Mouse (Mus musculus) CH12.LX (cell line): ENCODE data around the gene Bcor. TPM values are rescaled to one million over a fixed set of nuclear protein-coding genes. Genes with fewer than 3 reads are reported as not detected.
A peak's percentile ranks its signal among the peaks of the same experiment; 100 is the strongest.

ENCODE experiments used
- DNase-seq: peaks from one replicate; pipeline ENCODE4 v3.0.0-alpha.2; 2013; ENCODE audit errors: extremely low read depth
- H3K27ac ChIP-seq: 2 replicates; pipeline ENCODE4 v1.5.1; 2012; ENCODE audit warnings: low read depth, mild to moderate bottlenecking, control low read depth, moderate library complexity; ENCODE audit not compliant: insufficient read depth
- H3K27me3 ChIP-seq: replicated peaks from 2 replicates; pipeline ENCODE3; 2012; ENCODE audit warnings: inconsistent platforms
- H3K36me3 ChIP-seq, 2 experiments: replicated peaks in 1 of 2; 2 replicates each; pipeline versions ENCODE3 to v1.6.1; 2012; ENCODE audit warnings: inconsistent platforms in 1 of 2, low read length in 1 of 2, mild to moderate bottlenecking in 1 of 2, mixed read lengths in 1 of 2, moderate library complexity in 1 of 2; ENCODE audit not compliant: control insufficient read depth in 1 of 2, insufficient read depth in 1 of 2
- H3K4me1 ChIP-seq, 2 experiments: 2 replicates each; pipeline ENCODE4 v1.6.1; 2012; ENCODE audit warnings: inconsistent platforms in 1 of 2, moderate library complexity in 1 of 2; ENCODE audit not compliant: insufficient read depth in 2 of 2, control insufficient read depth in 1 of 2
- H3K4me2 ChIP-seq: 2 replicates; pipeline ENCODE4 v1.6.1; 2012; ENCODE audit warnings: low read depth, mild to moderate bottlenecking, control low read depth; ENCODE audit not compliant: poor library complexity, insufficient read depth, severe bottlenecking
- H3K4me3 ChIP-seq, 3 experiments: fragments of 150-350 bp in 1 of 3; sonication (generic) in 1 of 3; replicated peaks in 1 of 3; 2 replicates each; pipeline versions ENCODE3 to v1.5.1; 2011 to 2012; ENCODE audit warnings: low read depth in 2 of 3, low read length in 2 of 3, mild to moderate bottlenecking in 2 of 3, moderate library complexity in 2 of 3, control low read depth in 1 of 3, improper control_type of control experiment in 1 of 3, inconsistent platforms in 1 of 3, mixed read lengths in 1 of 3; ENCODE audit not compliant: poor library complexity in 1 of 3
- H3K79me2 ChIP-seq: replicated peaks from 2 replicates; pipeline ENCODE4 v1.6.1; 2012; ENCODE audit warnings: mild to moderate bottlenecking, moderate library complexity; ENCODE audit not compliant: control insufficient read depth, poor library complexity, insufficient read depth, severe bottlenecking; ENCODE audit errors: extremely low read depth
- H3K9ac ChIP-seq: 2 replicates; pipeline ENCODE4 v1.6.1; 2012; ENCODE audit warnings: low read depth, mild to moderate bottlenecking, control low read depth, moderate library complexity; ENCODE audit not compliant: insufficient read depth
- H3K9me3 ChIP-seq: replicated peaks from 2 replicates; pipeline ENCODE3; 2012; ENCODE audit warnings: low read length, inconsistent platforms, mixed read lengths
- BHLHE40 ChIP-seq: IDR thresholded peaks from 2 replicates; pipeline ENCODE4 v1.6.1; 2011; ENCODE audit warnings: mild to moderate bottlenecking, low read depth, low read length, improper control_type of control experiment
- CHD1 ChIP-seq: IDR thresholded peaks from 2 replicates; pipeline ENCODE4 v1.6.1; 2012; ENCODE audit warnings: low read depth, low read length, improper control_type of control experiment, inconsistent platforms
- CHD2 ChIP-seq: IDR thresholded peaks from 2 replicates; pipeline ENCODE4 v1.6.1; 2011; ENCODE audit warnings: low read length, improper control_type of control experiment
- CTCF ChIP-seq, 2 experiments: IDR thresholded peaks in 1 of 2; conservative IDR thresholded peaks in 1 of 2; 2 replicates each; pipeline ENCODE4 v1.5.1; 2011 to 2012; ENCODE audit warnings: low read depth in 2 of 2, low read length in 2 of 2, improper control_type of control experiment in 1 of 2, inconsistent platforms in 1 of 2, mild to moderate bottlenecking in 1 of 2, moderate library complexity in 1 of 2
- E2F4 ChIP-seq: IDR thresholded peaks from 2 replicates; pipeline ENCODE4 v1.6.1; 2011; ENCODE audit warnings: low read depth, low read length, improper control_type of control experiment; ENCODE audit not compliant: insufficient replicate concordance
- ELF1 ChIP-seq: IDR thresholded peaks from 2 replicates; pipeline ENCODE4 v1.6.1; 2014; ENCODE audit warnings: low read depth, mild to moderate bottlenecking, inconsistent platforms, low read length, improper control_type of control experiment
- EP300 ChIP-seq: IDR thresholded peaks from 2 replicates; pipeline ENCODE4 v1.6.1; 2011; ENCODE audit warnings: low read length, improper control_type of control experiment
- ETS1 ChIP-seq: conservative IDR thresholded peaks from 2 replicates; pipeline ENCODE4 v1.6.1; 2012; ENCODE audit warnings: low read depth, mild to moderate bottlenecking, inconsistent platforms, low read length, improper control_type of control experiment, moderate library complexity
- GABPA ChIP-seq: IDR thresholded peaks from 2 replicates; pipeline ENCODE4 v1.6.1; 2012; ENCODE audit warnings: low read depth, low read length, improper control_type of control experiment, inconsistent platforms; ENCODE audit not compliant: insufficient replicate concordance
- HCFC1 ChIP-seq: IDR thresholded peaks from 2 replicates; pipeline ENCODE4 v1.6.1; 2012; ENCODE audit warnings: low read depth, mild to moderate bottlenecking, inconsistent platforms, low read length, improper control_type of control experiment
- IRF4 ChIP-seq: IDR thresholded peaks from 2 replicates; pipeline ENCODE4 v1.6.1; 2014; ENCODE audit warnings: low read depth, mild to moderate bottlenecking, inconsistent platforms, low read length, improper control_type of control experiment
- JUN ChIP-seq: IDR thresholded peaks from 2 replicates; pipeline ENCODE4 v1.6.1; 2011; ENCODE audit warnings: low read depth, mild to moderate bottlenecking, low read length, improper control_type of control experiment, moderate library complexity; ENCODE audit not compliant: insufficient read depth
- JUND ChIP-seq: conservative IDR thresholded peaks from 2 replicates; pipeline ENCODE4 v1.6.1; 2011; ENCODE audit warnings: low read depth, low read length, improper control_type of control experiment
- KAT2A ChIP-seq: IDR thresholded peaks from 2 replicates; pipeline ENCODE4 v1.6.1; 2012; ENCODE audit warnings: low read length, improper control_type of control experiment, inconsistent platforms; ENCODE audit not compliant: insufficient replicate concordance
- MAFK ChIP-seq: IDR thresholded peaks from 2 replicates; pipeline ENCODE4 v1.6.1; 2011; ENCODE audit warnings: low read length, improper control_type of control experiment; ENCODE audit not compliant: insufficient replicate concordance
- MAX ChIP-seq: IDR thresholded peaks from 2 replicates; pipeline ENCODE4 v1.6.1; 2011; ENCODE audit warnings: low read length, improper control_type of control experiment
- MAZ ChIP-seq: IDR thresholded peaks from 2 replicates; pipeline ENCODE4 v1.6.1; 2012; ENCODE audit warnings: low read depth, mild to moderate bottlenecking, inconsistent platforms, low read length, improper control_type of control experiment, moderate library complexity
- MEF2A ChIP-seq: IDR thresholded peaks from 2 replicates; pipeline ENCODE4 v1.6.1; 2014; ENCODE audit warnings: low read depth, mild to moderate bottlenecking, inconsistent platforms, low read length, improper control_type of control experiment, borderline replicate concordance
- MXI1 ChIP-seq: IDR thresholded peaks from 2 replicates; pipeline ENCODE4 v1.6.1; 2011; ENCODE audit warnings: mild to moderate bottlenecking, low read depth, low read length, improper control_type of control experiment
- MYC ChIP-seq: IDR thresholded peaks from 2 replicates; pipeline ENCODE4 v1.6.1; 2011; ENCODE audit warnings: low read depth, mild to moderate bottlenecking, improper control_type of control experiment, low read length
- NELFE ChIP-seq: IDR thresholded peaks from 2 replicates; pipeline ENCODE4 v1.6.1; 2011; ENCODE audit warnings: low read depth, low read length, improper control_type of control experiment
- NRF1 ChIP-seq: IDR thresholded peaks from 2 replicates; pipeline ENCODE4 v1.6.1; 2014; ENCODE audit warnings: low read depth, mild to moderate bottlenecking, inconsistent platforms, low read length, improper control_type of control experiment, moderate library complexity
- PAX5 ChIP-seq: IDR thresholded peaks from 2 replicates; pipeline ENCODE4 v1.6.1; 2012; ENCODE audit warnings: low read length, inconsistent platforms, mixed read lengths
- POLR2A ChIP-seq: IDR thresholded peaks from 2 replicates; pipeline ENCODE4 v1.6.1; 2011; ENCODE audit warnings: low read depth, mild to moderate bottlenecking, improper control_type of control experiment, low read length
- POLR2AphosphoS2 ChIP-seq: IDR thresholded peaks from 2 replicates; pipeline ENCODE4 v1.6.1; 2011; ENCODE audit warnings: low read depth, low read length, improper control_type of control experiment
- RAD21 ChIP-seq: IDR thresholded peaks from 2 replicates; pipeline ENCODE4 v1.6.1; 2011; ENCODE audit warnings: low read depth, mild to moderate bottlenecking, low read length, improper control_type of control experiment, moderate library complexity
- RCOR1 ChIP-seq: conservative IDR thresholded peaks from 2 replicates; pipeline ENCODE4 v1.6.1; 2012; ENCODE audit warnings: low read depth, mild to moderate bottlenecking, inconsistent platforms, low read length, improper control_type of control experiment
- SIN3A ChIP-seq: IDR thresholded peaks from 2 replicates; pipeline ENCODE4 v1.6.1; 2012; ENCODE audit warnings: low read length, improper control_type of control experiment, inconsistent platforms
- SMC3 ChIP-seq: IDR thresholded peaks from 2 replicates; pipeline ENCODE4 v1.6.1; 2011; ENCODE audit warnings: low read depth, low read length, improper control_type of control experiment
- TBP ChIP-seq: conservative IDR thresholded peaks from 2 replicates; pipeline ENCODE4 v1.6.1; 2011; ENCODE audit warnings: low read depth, low read length, improper control_type of control experiment
- TCF12 ChIP-seq: IDR thresholded peaks from 2 replicates; pipeline ENCODE4 v1.6.1; 2014; ENCODE audit warnings: low read depth, mild to moderate bottlenecking, inconsistent platforms, low read length, improper control_type of control experiment
- UBTF ChIP-seq: IDR thresholded peaks from 2 replicates; pipeline ENCODE4 v1.6.1; 2012; ENCODE audit warnings: low read depth, mild to moderate bottlenecking, inconsistent platforms, low read length, improper control_type of control experiment, moderate library complexity
- USF1 ChIP-seq: IDR thresholded peaks from 2 replicates; pipeline ENCODE4 v1.6.1; 2014; ENCODE audit warnings: low read depth, mild to moderate bottlenecking, inconsistent platforms, low read length, improper control_type of control experiment
- USF2 ChIP-seq: conservative IDR thresholded peaks from 2 replicates; pipeline ENCODE4 v1.6.1; 2011; ENCODE audit warnings: low read depth, low read length, improper control_type of control experiment
- ZC3H11A ChIP-seq: IDR thresholded peaks from 2 replicates; pipeline ENCODE4 v1.6.1; 2012; ENCODE audit warnings: low read depth, mild to moderate bottlenecking, inconsistent platforms, low read length, improper control_type of control experiment
- ZKSCAN1 ChIP-seq: IDR thresholded peaks from 2 replicates; pipeline ENCODE4 v1.6.1; 2012; ENCODE audit warnings: low read depth, inconsistent platforms, low read length, improper control_type of control experiment, borderline replicate concordance
- ZMIZ1 ChIP-seq: IDR thresholded peaks from 2 replicates; pipeline ENCODE4 v1.6.1; 2012; ENCODE audit warnings: low read depth, mild to moderate bottlenecking, inconsistent platforms, low read length, improper control_type of control experiment
- ZNF384 ChIP-seq: IDR thresholded peaks from 2 replicates; pipeline ENCODE4 v1.6.1; 2012; ENCODE audit warnings: low read depth, low read length, improper control_type of control experiment, inconsistent platforms
- dilution Hi-C: fragments of 300-500 bp; cut with MboI; formaldehyde crosslinking; loops from 2 replicates; pipeline ENCODE4 v1.14.3; 2020; ENCODE audit warnings: low sequenced_read_pairs; ENCODE audit not compliant: extremely low pct_unique_long_range_greater_than_20kb, extremely low pct_ligation_motif_present
- in situ Hi-C: fragments of 300-500 bp; cut with MboI; formaldehyde crosslinking; loops from 3 replicates; pipeline ENCODE4 v1.14.3; 2019; ENCODE audit warnings: low sequenced_read_pairs, low pct_ligation_motif_present, low pct_unique_long_range_greater_than_20kb, mixed read lengths
- polyA plus RNA-seq: library from polyadenylated mRNA; unstranded; fragments of >175 nt; gene quantifications from 2 replicates; pipeline ENCODE4 v1.2.1, GENCODE M21; 2012; ENCODE audit warnings: low read depth; ENCODE audit not compliant: insufficient read length
- total RNA-seq, 2 experiments: library from RNA; depleted of rRNA; stranded (reverse); fragments of 300-350 nt in 1 of 2; fragments of >200 nt in 1 of 2; gene quantifications; 2 replicates each; pipeline ENCODE4 v1.2.3; 2012 to 2014

Gene Bcor
- total and polyA plus RNA-seq, 3 experiments = 14.3 to 41.1 (median 33.8) TPM

DNA sequence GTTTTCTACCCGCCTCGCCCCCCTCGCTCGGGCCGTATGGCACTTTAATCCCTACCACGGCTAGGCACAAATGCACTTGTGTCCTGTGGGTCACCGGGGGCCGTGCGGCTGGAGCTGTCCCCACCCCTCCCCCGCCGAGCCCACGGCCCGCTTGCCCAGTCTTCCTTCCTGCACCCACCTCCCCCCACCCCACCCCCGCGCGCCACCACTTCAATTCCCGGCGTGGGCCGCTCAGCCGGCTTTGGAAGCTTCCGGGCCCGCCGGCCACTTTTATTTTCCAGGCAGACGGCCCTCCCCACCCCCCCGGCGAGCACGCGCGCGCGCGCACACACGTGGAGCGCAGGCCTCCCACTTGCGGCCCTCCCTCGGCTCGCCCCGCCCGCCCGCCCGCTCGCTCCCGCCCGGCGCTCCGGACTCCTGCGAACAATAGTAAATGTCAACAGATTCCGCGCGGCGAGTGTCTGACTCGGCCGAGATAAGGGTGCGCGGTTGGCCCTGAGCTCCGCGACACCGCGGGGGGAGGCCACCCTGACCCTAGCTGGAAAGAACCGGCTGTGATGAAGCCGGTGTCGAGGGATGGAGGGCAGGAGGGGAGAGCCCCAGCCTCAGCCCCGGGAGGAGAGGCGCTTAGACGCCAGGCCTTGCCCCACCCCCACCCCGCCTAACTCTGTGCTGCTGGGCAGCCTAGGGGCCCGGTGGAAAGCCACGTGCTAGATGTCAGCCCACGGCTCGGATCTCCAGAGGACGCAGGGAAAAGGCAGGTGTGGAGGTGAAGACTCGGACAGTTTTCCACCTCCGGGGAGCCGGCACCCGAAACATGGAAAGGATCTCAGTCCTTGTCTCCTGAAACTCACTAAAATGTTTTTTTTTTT lies 153.0 kb downstream of the Bcor start:
- no peaks in the 10 kb centered on the region for H3K27me3 ChIP-seq
- no peaks in the 10 kb centered on the region for H3K36me3 ChIP-seq
- no peak overlapping the region for H3K4me2 ChIP-seq
- H3K79me2 ChIP-seq = no peaks in the 10 kb centered on the region
- dilution Hi-C loops (no loop called here), in situ Hi-C loops (loop anchor here (10.0 to 25.0 kb wide), 3 partner anchors 122 to 370 kb away; no protein-coding TSS in a partner anchor)
- no peaks in the 10 kb centered on the region for H3K9me3 ChIP-seq
- peak; percentile 68 for DNase-seq
- peak overlapping the region; percentile 30 to 61 (median 50) for H3K4me3 ChIP-seq
- peaks cover 15 to 29% of the 10 kb centered on the region in 2 experiments for H3K4me1 ChIP-seq
- peak; percentile 55; the same call in 1 of the 2 replicates for TF ChIP-seq ZNF384
- TF ChIP-seq CHD1 = no peak
- 0 out of 2 replicates have a peak, but pooled peaks have one; percentile 17 for TF ChIP-seq MEF2A
- no peak for TF ChIP-seq ZKSCAN1
- TF ChIP-seq ELF1 = no peak
- TF ChIP-seq USF2 = no peak
- TF ChIP-seq MAX = peak; percentile 88
- TF ChIP-seq NRF1 = no peak
- TF ChIP-seq EP300 = no peak
- no peak for TF ChIP-seq HCFC1
- TF ChIP-seq JUND = no peak
- no peak for TF ChIP-seq CTCF (conservative IDR thresholded peaks at IDR 0.05 in 1 of 2, IDR thresholded peaks at IDR 0.05 in 1 of 2; ENCODE audit: low read depth in 2 of 2, low read length in 2 of 2)
- peak; percentile 80; the same call in 1 of the 2 replicates for TF ChIP-seq MYC
- TF ChIP-seq CHD2 = peak; percentile 63
- TF ChIP-seq ZC3H11A = no peak
- TF ChIP-seq MXI1 = peak; percentile 70; the same call in 1 of the 2 replicates
- TF ChIP-seq MAZ = no peak
- no peak for TF ChIP-seq RCOR1
- TF ChIP-seq KAT2A = no peak
- no peak; the same call in none of the 2 replicates for TF ChIP-seq SIN3A
- peak; percentile 55; the same call in 1 of the 2 replicates for TF ChIP-seq IRF4
- no peak; the same call in 1 of the 2 replicates for TF ChIP-seq RAD21
- no peak for TF ChIP-seq SMC3
- TF ChIP-seq TCF12 = peak; percentile 50; the same call in 1 of the 2 replicates
- TF ChIP-seq ETS1 = peak; percentile 45
- TF ChIP-seq E2F4 = no peak
- no peak for TF ChIP-seq MAFK
- TF ChIP-seq TBP = no peak
- TF ChIP-seq NELFE = no peak
- TF ChIP-seq USF1 = no peak
- no peak for TF ChIP-seq GABPA
- TF ChIP-seq ZMIZ1 = peak; percentile 19; the same call in 1 of the 2 replicates
- no peak for TF ChIP-seq UBTF
- TF ChIP-seq PAX5 = no peak
- TF ChIP-seq POLR2AphosphoS2 = no peak
- peak; percentile 82 for TF ChIP-seq BHLHE40
- peak; percentile 37; the same call in 1 of the 2 replicates for TF ChIP-seq POLR2A
- no peak for TF ChIP-seq JUN
- H3K27ac ChIP-seq = peak overlapping the region; percentile 91
- H3K9ac ChIP-seq = peak overlapping the region; percentile 86
